Mouse (Mus musculus): ENCODE results near the gene Ppp1r26.

The Ppp1r26 gene

DNA sequence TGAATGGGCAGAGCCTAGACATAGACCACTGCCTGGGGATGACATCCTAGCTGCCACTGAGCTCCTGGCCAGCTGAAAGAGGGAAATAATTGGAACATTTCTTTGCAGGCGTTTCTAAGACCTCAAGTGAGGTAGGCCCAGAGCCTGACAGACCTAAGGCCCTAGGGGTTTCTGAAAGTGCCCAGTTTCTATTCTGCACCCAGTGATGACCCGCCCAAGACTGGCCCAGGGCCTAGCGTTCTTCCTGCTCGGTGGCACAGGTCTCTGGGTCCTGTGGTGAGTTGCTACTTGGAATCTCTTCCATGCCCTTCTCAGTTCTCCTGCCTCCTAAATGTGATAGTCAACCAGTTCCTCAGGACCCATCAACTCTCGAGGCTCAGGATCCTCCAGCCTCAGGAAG lies 51.0 kb downstream of the Ppp1r26 start:
- DNase-seq (ENCODE audit: low spot score in 2 of 2): peak in 1 of 2 experiments; percentile 38

DNA sequence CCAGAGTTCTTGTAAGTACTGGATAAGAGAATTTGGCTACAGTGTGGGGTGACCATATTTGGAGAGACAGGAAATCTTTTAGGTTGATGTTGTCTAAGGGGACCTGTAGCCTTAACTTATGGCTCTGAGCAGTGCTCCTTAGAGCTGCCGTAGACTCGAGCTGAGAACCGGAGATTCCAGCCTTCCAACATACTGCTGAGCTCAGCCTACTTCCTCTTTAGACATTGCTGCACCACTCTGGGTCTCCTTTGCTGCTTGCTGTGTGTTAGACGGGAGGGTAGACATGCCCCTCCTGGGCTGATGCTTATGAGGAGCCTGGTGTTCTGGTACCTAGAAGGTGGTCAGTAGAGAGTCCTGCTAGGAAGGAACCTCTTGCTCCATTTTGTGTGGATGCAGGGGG lies 51.8 kb downstream of the Ppp1r26 start:
- DNase-seq (ENCODE audit: low spot score in 2 of 2): peak in 1 of 2 experiments; percentile 39

DNA sequence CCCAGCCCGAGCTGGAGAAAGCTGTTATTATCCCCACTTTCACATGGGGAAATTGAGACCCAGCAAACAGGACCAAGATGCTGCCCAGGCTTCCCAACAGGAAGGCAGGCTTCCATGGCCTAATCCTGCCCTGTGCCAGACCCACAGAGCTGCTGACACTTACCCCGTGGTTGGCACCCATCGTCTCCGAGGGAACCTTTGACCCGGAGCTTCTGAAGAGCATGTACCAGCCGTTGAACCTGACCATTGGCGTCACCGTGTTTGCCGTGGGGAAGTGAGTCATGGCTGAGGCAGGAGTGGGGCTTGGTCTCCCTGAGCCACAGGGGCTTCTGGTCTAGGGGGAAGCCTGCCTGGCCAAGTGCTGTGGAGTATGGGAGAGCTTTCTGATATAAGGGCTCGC lies 56.4 kb downstream of the Ppp1r26 start:
- DNase-seq (ENCODE audit: low spot score in 2 of 2): peak; percentile 15 to 56

DNA sequence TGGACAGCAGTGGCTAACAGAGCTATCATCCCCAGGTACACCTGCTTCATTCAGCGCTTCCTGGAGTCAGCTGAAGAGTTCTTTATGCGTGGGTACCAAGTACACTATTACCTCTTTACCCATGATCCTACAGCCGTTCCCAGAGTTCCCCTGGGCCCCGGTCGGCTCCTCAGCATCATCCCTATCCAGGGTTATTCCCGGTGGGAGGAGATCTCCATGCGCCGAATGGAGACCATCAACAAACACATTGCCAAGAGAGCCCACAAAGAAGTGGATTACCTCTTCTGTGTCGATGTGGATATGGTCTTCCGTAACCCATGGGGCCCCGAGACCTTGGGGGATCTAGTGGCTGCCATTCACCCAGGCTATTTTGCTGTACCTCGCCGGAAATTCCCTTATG lies 58.1 kb downstream of the Ppp1r26 start:
- DNase-seq (ENCODE audit: low spot score in 2 of 2): peak; percentile 12 to 53
